Mouse (Mus musculus) kidney, embryonic 14.5 days (tissue): ENCODE data around the gene Fcgr3. TPM values are rescaled to one million over a fixed set of nuclear protein-coding genes. Genes with fewer than 3 reads are reported as not detected.

Source experiments
- ATAC-seq: fragments of 200-750 bp; cut with Nextera tagmentation; 2 replicates; pipeline ENCODE4 v1.8.0; 2017; ENCODE audit warnings: moderate number of reproducible peaks, mild to moderate bottlenecking, moderate TSS enrichment, moderate library complexity; ENCODE audit not compliant: low FRiP score, low TSS enrichment
- H3K27ac ChIP-seq: fragments of 300-500 bp; sonication (generic); 2 replicates; pipeline ENCODE4 v1.5.1; 2014; ENCODE audit warnings: low read depth, mild to moderate bottlenecking, low read length, moderate library complexity, mixed read lengths
- H3K27me3 ChIP-seq: fragments of 300-500 bp; sonication (generic); 2 replicates; pipeline ENCODE4 v1.6.1; 2014; ENCODE audit warnings: mild to moderate bottlenecking, low read length; ENCODE audit not compliant: control insufficient read depth, insufficient read depth
- H3K36me3 ChIP-seq: fragments of 300-500 bp; sonication (generic); 2 replicates; pipeline ENCODE4 v1.6.1; 2014; ENCODE audit warnings: low read length, mixed read lengths; ENCODE audit not compliant: control insufficient read depth, insufficient read depth
- H3K4me1 ChIP-seq: fragments of 300-500 bp; sonication (generic); 2 replicates; pipeline ENCODE4 v1.6.1; 2014; ENCODE audit warnings: low read length, mixed read lengths; ENCODE audit not compliant: control insufficient read depth, insufficient read depth
- H3K4me2 ChIP-seq: fragments of 300-500 bp; sonication (generic); replicated peaks from 2 replicates; pipeline ENCODE4 v1.6.1; 2014; ENCODE audit warnings: low read depth, mild to moderate bottlenecking, low read length
- H3K4me3 ChIP-seq: fragments of 300-500 bp; sonication (generic); 2 replicates; pipeline ENCODE4 v1.5.1; 2014; ENCODE audit warnings: mild to moderate bottlenecking, low read length
- H3K9ac ChIP-seq: fragments of 300-500 bp; sonication (generic); 2 replicates; pipeline ENCODE4 v1.6.1; 2014; ENCODE audit warnings: low read depth, mild to moderate bottlenecking, low read length, moderate library complexity
- H3K9me3 ChIP-seq: fragments of 300-500 bp; sonication (generic); 2 replicates; pipeline ENCODE4 v1.6.1; 2016; ENCODE audit warnings: low read length; ENCODE audit not compliant: control insufficient read depth
- WGBS: fragments of 180-500 bp; shearing (Covaris S2); extraction: QIAGEN DNeasy Blood & Tissue Kit; methylation state at CpG from one replicate; pipeline ENCODE4 v1.1.7; 2014; 5-methylcytosine and 5-hydroxymethylcytosine counted together
- polyA plus RNA-seq: library from polyadenylated mRNA; unstranded; fragments of >200 nt; fragmentation: Nextera tagmentation; extraction: Ambion mirVana; gene quantifications from 2 replicates; pipeline ENCODE4 v1.2.1, GENCODE M21; 2014

The Fcgr3 gene
- polyA plus RNA-seq, 1 experiment from 2014 or later: 7.0 TPM

- Histone ChIP-seq H3K27ac (no peak overlapping the region), H3K4me3 (no peak overlapping the region), H3K27me3 (no peaks in the 10 kb centered on the region), H3K4me2 (no peak overlapping the region), H3K4me1 (no peaks in the 10 kb centered on the region), H3K36me3 (no peaks in the 10 kb centered on the region), H3K9ac (no peak overlapping the region), H3K9me3 (no peaks in the 10 kb centered on the region)
- ATAC-seq: no peak
- 64% methylated on average over 3 of the region's 3 CpGs for WGBS
These were observed 18.2 kb downstream of the Fcgr3 start for GRCm38 (mm10) chr1:171046501-171046900.

- Histone ChIP-seq H3K4me3 (peak overlapping the region; percentile 58), H3K9me3 (no peaks in the 10 kb centered on the region), H3K9ac (peak overlapping the region; percentile 35; the same call in 1 of the 2 replicates), H3K27me3 (no peaks in the 10 kb centered on the region), H3K27ac (no peak overlapping the region), H3K4me1 (no peaks in the 10 kb centered on the region), H3K4me2 (peak overlapping the region; percentile 50), H3K36me3 (no peaks in the 10 kb centered on the region)
- 5% methylated on average over 14 of the region's 14 CpGs for WGBS
- ATAC-seq: no peak
These were observed 19.7 kb downstream of the Fcgr3 start for GRCm38 (mm10) chr1:171045079-171045465.

- under 1% methylated on average over 33 of the region's 33 CpGs for WGBS
- ATAC-seq: peak; percentile 95
- H3K9ac ChIP-seq: peak overlapping the region; percentile 50; the same call in 1 of the 2 replicates
- H3K4me3 ChIP-seq: peak overlapping the region; percentile 58
- H3K9me3 ChIP-seq: no peaks in the 10 kb centered on the region
- H3K27ac ChIP-seq: peak overlapping the region; percentile 76; the same call in 1 of the 2 replicates
- no peaks in the 10 kb centered on the region for H3K4me1 ChIP-seq
- H3K36me3 ChIP-seq: no peaks in the 10 kb centered on the region
- H3K4me2 ChIP-seq: peak overlapping the region; percentile 50
- no peaks in the 10 kb centered on the region for H3K27me3 ChIP-seq
These were observed 20.2 kb downstream of the Fcgr3 start for GRCm38 (mm10) chr1:171044365-171045078.

- Histone ChIP-seq H3K36me3 (no peaks in the 10 kb centered on the region), H3K9ac (no peak overlapping the region), H3K4me1 (no peaks in the 10 kb centered on the region), H3K4me2 (peak overlapping the region; percentile 45; the same call in 1 of the 2 replicates), H3K27me3 (no peaks in the 10 kb centered on the region), H3K27ac (no peak overlapping the region; the same call in 1 of the 2 replicates), H3K9me3 (no peaks in the 10 kb centered on the region), H3K4me3 (peak overlapping the region; percentile 58)
- WGBS: 79% methylated on average over 3 of the region's 3 CpGs
- no peak for ATAC-seq
These were observed 21.1 kb downstream of the Fcgr3 start for GRCm38 (mm10) chr1:171043594-171044153.

- H3K27ac ChIP-seq: no peak overlapping the region
- H3K4me3 ChIP-seq: no peak overlapping the region
- H3K27me3 ChIP-seq: peaks cover 6% of the 10 kb centered on the region; the same call in 1 of the 2 replicates
- H3K36me3 ChIP-seq: no peaks in the 10 kb centered on the region
- no peaks in the 10 kb centered on the region for H3K9me3 ChIP-seq
- no peak overlapping the region for H3K9ac ChIP-seq
- no peak for ATAC-seq
- no peak overlapping the region for H3K4me2 ChIP-seq
- H3K4me1 ChIP-seq: no peaks in the 10 kb centered on the region
- 87% methylated on average over 7 of the region's 7 CpGs for WGBS
These were observed 24.9 kb downstream of the Fcgr3 start for GRCm38 (mm10) chr1:171039880-171040279.

GRCm38 (mm10) chr1:171039135-171039534, 25.6 kb downstream of the Fcgr3 start:
- H3K4me3 ChIP-seq: no peak overlapping the region
- 80% methylated on average over 6 of the region's 6 CpGs for WGBS
- no peaks in the 10 kb centered on the region for H3K36me3 ChIP-seq
- no peak overlapping the region for H3K27ac ChIP-seq
- H3K4me2 ChIP-seq: no peak overlapping the region
- peaks cover 6% of the 10 kb centered on the region; the same call in 1 of the 2 replicates for H3K27me3 ChIP-seq
- H3K4me1 ChIP-seq: no peaks in the 10 kb centered on the region
- H3K9ac ChIP-seq: no peak overlapping the region
- no peak for ATAC-seq
- no peaks in the 10 kb centered on the region for H3K9me3 ChIP-seq

- Histone ChIP-seq H3K4me3 (peak overlapping the region; percentile 88), H3K9ac (peak overlapping the region; percentile 79), H3K36me3 (no peaks in the 10 kb centered on the region), H3K4me2 (peak overlapping the region; percentile 53), H3K27me3 (peaks cover 11% of the 10 kb centered on the region), H3K27ac (peak overlapping the region; percentile 80), H3K4me1 (no peaks in the 10 kb centered on the region), H3K9me3 (no peaks in the 10 kb centered on the region)
- ATAC-seq: peak; percentile 75
- WGBS: under 1% methylated on average over 47 of the region's 47 CpGs
These were observed 26.6 kb downstream of the Fcgr3 start for GRCm38 (mm10) chr1:171037861-171038721.

GRCm38 (mm10) chr1:171036550-171037324, 28.0 kb downstream of the Fcgr3 start:
- Histone ChIP-seq H3K27ac (no peak overlapping the region), H3K9me3 (no peaks in the 10 kb centered on the region), H3K4me2 (peak overlapping the region; percentile 71), H3K4me1 (no peaks in the 10 kb centered on the region), H3K36me3 (no peaks in the 10 kb centered on the region), H3K9ac (no peak overlapping the region), H3K27me3 (peaks cover 22% of the 10 kb centered on the region), H3K4me3 (peak overlapping the region; percentile 41)
- ATAC-seq: peak; percentile 63
- 3% methylated on average over 22 of the region's 22 CpGs for WGBS
